Mouse (Mus musculus) thymus, adult 2 months (tissue): Measurements from ENCODE around the gene Mecr. TPM values are rescaled to one million over a fixed set of nuclear protein-coding genes. Genes with fewer than 3 reads are reported as not detected.
A peak's percentile ranks its signal among the peaks of the same experiment; 100 is the strongest.
"Not testable (repeated sequence)": the region's sequence is repeated elsewhere in the genome, so short reads cannot be mapped to it uniquely, and the experiment has no call there.

Source experiments
- DNase-seq: peaks from one replicate; pipeline ENCODE4 v3.0.0; 2021
- H3K27ac ChIP-seq: fragments of 200-500 bp; 2 replicates; pipeline ENCODE4 v1.5.1; 2012; ENCODE audit warnings: low read length, control low read depth; ENCODE audit not compliant: control insufficient read depth, insufficient read depth
- H3K27me3 ChIP-seq: fragments of 200-500 bp; 2 replicates; pipeline ENCODE4 v1.6.1; 2012; ENCODE audit warnings: mild to moderate bottlenecking, low read length, moderate library complexity, mixed read lengths; ENCODE audit not compliant: control insufficient read depth, insufficient read depth
- H3K36me3 ChIP-seq: fragments of 200-500 bp; 2 replicates; pipeline ENCODE4 v1.6.1; 2012; ENCODE audit warnings: mild to moderate bottlenecking, low read length, moderate library complexity; ENCODE audit not compliant: control insufficient read depth, insufficient read depth
- H3K4me1 ChIP-seq: fragments of 200-500 bp; replicated peaks from 2 replicates; pipeline ENCODE4 v1.6.1; 2012; ENCODE audit warnings: low read length; ENCODE audit not compliant: control insufficient read depth, insufficient read depth
- H3K4me3 ChIP-seq: fragments of 200-500 bp; 2 replicates; pipeline ENCODE4 v1.5.1; 2012; ENCODE audit warnings: mild to moderate bottlenecking, low read length, control low read depth, moderate library complexity; ENCODE audit not compliant: control insufficient read depth, insufficient read depth
- CTCF ChIP-seq: fragments of 200-500 bp; IDR thresholded peaks from 2 replicates; pipeline ENCODE4 v1.5.1; 2012; ENCODE audit warnings: mild to moderate bottlenecking, control low read depth, low read length, moderate library complexity, borderline replicate concordance; ENCODE audit not compliant: control insufficient read depth, poor library complexity, insufficient read depth; ENCODE audit errors: extremely low read depth
- POLR2A ChIP-seq: fragments of 200-500 bp; IDR thresholded peaks from 2 replicates; pipeline ENCODE4 v1.6.1; 2012; ENCODE audit warnings: mild to moderate bottlenecking, low read length, control low read depth, moderate library complexity; ENCODE audit not compliant: control insufficient read depth, poor library complexity, insufficient read depth; ENCODE audit errors: extremely low read depth
- WGBS: fragments of 180-500 bp; shearing (Covaris S2); methylation state at CpG from one replicate; pipeline ENCODE4 v1.1.7; 2018; 5-methylcytosine and 5-hydroxymethylcytosine counted together
- polyA plus RNA-seq: library from polyadenylated mRNA; depleted of rRNA; stranded (reverse); fragments of >200 nt; gene quantifications from 2 replicates; pipeline ENCODE4 v1.2.3, GENCODE M21; 2012; rRNA removed

Mecr gene
- polyA plus RNA-seq, result 26.4 and 29.9 TPM in 2 replicates

DNA sequence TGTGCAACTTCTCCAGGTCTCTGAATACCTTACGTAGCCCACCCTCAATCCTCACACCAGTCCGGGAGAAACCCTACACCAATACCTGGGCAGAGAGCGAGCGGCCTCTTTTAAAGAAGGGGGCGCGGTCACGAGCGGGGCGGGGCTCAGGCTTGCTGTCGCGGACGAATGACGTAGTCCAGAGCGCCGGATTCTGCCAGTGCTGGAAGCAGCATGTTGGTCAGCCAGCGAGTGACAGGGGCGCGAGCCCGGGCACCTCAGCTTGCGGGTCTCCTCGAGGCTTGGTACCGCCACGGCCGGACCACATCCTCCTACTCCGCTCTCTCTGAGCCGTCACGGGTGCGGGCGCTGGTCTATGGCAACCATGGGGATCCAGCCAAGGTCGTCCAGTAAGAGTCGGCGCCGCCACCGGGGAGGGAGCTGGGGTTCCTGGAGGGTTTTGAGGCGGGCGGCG is at the start of gene Mecr:
Gene Mecr, plus strand, starts transcription at position 181 of the 454 bp plus-strand sequence.
- H3K4me3 ChIP-seq, result peak within 1 kb of the TSS; percentile 92
- peak; percentile 88 for DNase-seq
- H3K36me3 ChIP-seq, result no peaks in the 10 kb centered on the region
- 0 out of 2 replicates have a peak, but pooled peaks have one; percentile 15 for TF ChIP-seq CTCF
- TF ChIP-seq POLR2A, result 0 out of 2 replicates have a peak, but pooled peaks have one; percentile 53
- H3K27ac ChIP-seq, result no peak within 1 kb of the TSS
- WGBS, result under 1% methylated on average over 37 of the region's 37 CpGs
- peaks cover 6% of the 10 kb centered on the region; the same call in 1 of the 2 replicates for H3K4me1 ChIP-seq
- no peaks in the 10 kb centered on the region for H3K27me3 ChIP-seq

DNA sequence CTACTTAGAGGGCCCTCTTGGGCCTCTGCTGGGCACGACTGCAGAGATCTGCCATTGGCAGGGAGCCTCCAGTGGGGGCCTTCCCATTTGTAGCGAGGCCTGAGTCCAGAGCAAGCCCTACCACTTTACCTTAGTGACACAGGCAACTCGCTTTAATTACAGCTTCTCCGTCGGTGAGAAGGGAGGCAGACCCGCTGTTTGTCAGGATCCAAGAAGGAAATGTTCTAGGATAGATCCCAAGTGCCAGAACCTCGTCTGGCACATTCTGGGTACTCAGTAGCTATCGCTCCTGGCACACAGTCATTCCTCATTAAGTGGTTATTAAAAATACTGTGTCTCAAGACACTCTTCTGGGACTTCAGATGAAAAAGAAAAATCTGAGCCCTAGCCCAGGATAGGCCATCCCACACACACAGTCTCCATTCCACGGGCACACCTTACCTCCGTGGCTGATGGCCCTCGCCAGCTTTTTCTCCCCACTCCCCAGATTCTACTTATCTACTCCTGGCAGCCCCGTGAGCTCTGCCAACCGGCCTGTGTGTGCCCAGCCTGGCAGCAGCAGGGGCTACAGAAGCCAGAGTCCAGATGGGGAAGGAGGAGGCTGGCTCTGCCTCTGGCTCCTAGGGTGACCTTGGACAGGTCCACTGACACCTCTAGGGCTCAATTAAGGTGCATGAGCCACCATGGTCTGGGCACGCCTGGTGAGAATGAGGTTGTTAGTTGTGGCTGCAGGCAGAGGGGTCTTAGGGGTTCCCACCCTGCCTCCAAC is 46.8 kb upstream of the Mecr start:
- H3K27ac ChIP-seq, result no peak overlapping the region
- no peak for DNase-seq
- WGBS, result 86% methylated on average over 14 of the region's 14 CpGs
- H3K36me3 ChIP-seq, result no peaks in the 10 kb centered on the region
- H3K4me1 ChIP-seq, result no peaks in the 10 kb centered on the region
- TF ChIP-seq POLR2A, result no peak
- no peak for TF ChIP-seq CTCF
- H3K27me3 ChIP-seq, result no peaks in the 10 kb centered on the region; the same call in 1 of the 2 replicates
- no peak overlapping the region for H3K4me3 ChIP-seq

DNA sequence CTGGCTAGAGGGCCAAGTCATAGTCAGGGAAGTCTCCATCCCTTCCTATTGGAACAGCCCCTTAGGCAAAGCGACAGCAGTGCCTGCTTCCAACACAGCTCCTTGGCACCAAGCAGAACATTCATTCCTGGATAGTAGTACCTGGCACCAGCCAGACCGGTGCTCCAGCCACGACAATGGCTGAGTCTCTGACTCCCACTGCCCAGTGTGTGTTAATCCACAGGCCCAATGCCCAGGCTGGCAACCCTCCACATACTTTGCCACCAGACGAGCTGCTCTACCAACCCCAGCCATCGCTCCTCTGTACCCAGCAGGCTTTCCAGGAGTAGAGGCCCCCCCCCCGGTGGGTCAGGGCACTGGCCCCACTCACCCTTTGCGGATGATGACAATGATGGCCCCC is 45.8 kb upstream of the Mecr start:
- no peaks in the 10 kb centered on the region; the same call in 1 of the 2 replicates for H3K27me3 ChIP-seq
- WGBS, result 91% methylated on average over 7 of the region's 7 CpGs

DNA sequence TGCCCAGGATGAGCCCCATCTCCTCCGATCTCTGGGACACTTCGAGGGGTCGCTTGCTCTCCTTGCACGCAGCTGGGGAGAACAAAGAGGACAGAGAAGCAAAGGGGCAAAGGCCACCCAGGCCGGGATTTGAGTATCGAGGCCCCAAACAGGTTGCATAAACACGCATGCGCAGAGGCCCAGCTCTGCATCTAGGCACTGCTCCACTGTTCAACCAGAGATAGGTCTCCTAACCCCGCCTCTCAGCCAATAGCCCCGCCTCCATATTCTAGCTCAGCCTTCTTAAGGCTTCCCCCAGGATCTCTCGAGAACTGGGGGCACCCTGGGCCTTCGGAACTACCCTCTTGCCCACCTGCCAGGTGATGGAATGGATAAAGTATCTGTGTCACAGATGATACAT is 45.4 kb upstream of the Mecr start:
- H3K27me3 ChIP-seq, result no peaks in the 10 kb centered on the region; the same call in 1 of the 2 replicates

More for the DNA sequence above, 45.8 kb upstream of the Mecr start:
- Histone ChIP-seq H3K36me3 (no peaks in the 10 kb centered on the region), H3K4me1 (no peaks in the 10 kb centered on the region), H3K27ac (no peak overlapping the region), H3K4me3 (no peak overlapping the region)
- no peak for DNase-seq
- TF ChIP-seq CTCF (no peak), POLR2A (no peak)

DNA sequence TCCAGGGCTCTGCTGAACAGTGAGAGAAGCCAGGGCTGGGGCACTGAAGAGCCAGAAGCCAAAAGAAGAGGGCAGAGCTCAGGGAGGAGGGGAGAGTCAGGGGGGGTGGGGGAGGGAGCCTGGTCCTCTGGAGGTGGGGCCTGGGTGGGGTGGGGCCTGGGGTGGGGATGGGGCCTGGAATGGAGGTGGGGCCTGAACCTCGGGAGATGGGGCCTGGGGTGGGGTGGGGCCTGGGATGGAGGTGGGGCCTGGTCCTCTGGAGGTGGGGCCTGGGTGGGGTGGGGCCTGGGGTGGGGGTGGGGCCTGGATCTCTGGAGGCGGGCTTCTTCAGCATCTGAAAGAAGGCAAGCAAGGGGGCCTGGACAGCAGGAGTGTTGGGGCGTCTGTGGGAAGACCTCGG is 44.3 kb upstream of the Mecr start:
- WGBS, result 65% methylated on average over 4 of the region's 4 CpGs
- DNase-seq, result no peak
- no peak overlapping the region for H3K4me3 ChIP-seq

More for the DNA sequence above, 45.4 kb upstream of the Mecr start:
- WGBS, result 85% methylated on average over 12 of the region's 12 CpGs
- H3K4me3 ChIP-seq, result no peak overlapping the region
- H3K27ac ChIP-seq, result no peak overlapping the region
- H3K36me3 ChIP-seq, result no peaks in the 10 kb centered on the region
- no peaks in the 10 kb centered on the region for H3K4me1 ChIP-seq
- DNase-seq, result no peak
- no peak for TF ChIP-seq CTCF
- TF ChIP-seq POLR2A, result no peak

DNA sequence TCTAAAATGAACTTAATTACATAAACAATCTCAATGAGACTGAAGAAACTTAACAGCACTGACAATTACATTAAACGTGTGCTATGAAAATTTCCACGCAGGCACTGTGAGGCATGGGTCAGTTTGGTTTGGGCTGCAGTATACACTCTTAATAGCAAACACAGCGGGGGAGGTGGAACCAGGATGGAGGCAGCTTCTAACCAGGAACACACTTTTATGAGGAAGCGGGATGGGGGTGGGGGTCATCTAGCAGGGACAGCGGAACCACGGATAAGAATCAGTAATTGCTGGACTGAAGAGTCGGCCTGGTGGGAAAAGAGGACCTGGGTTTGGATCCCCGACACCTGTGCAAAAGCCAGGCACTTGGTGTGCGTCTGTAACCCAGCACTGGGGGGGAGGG is 39.4 kb upstream of the Mecr start:
- WGBS, result 90% methylated on average over 9 of the region's 9 CpGs
- H3K4me3 ChIP-seq, result no peak overlapping the region
- DNase-seq, result no peak

More for the DNA sequence above, 44.3 kb upstream of the Mecr start:
- Histone ChIP-seq H3K27ac (no peak overlapping the region), H3K4me1 (no peaks in the 10 kb centered on the region), H3K27me3 (no peaks in the 10 kb centered on the region; the same call in 1 of the 2 replicates), H3K36me3 (no peaks in the 10 kb centered on the region)
- TF ChIP-seq CTCF, result no peak
- no peak for TF ChIP-seq POLR2A

DNA sequence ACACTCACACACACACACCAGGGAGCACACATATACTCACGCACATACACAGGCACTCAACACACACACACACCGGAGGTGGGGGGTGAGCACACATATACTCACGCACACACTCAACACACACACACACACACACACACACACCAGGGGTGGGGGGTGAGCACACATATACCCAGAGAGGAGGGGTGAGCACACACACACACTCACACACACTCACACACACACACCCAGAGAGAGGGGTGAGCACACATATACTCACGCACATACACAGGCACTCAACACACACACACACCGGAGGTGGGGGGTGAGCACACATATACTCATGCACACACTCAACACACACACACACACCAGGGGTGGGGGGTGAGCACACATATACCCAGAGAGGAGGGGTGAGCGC is 38.5 kb upstream of the Mecr start:
- H3K4me3 ChIP-seq, H3K36me3 ChIP-seq, DNase-seq, H3K27ac ChIP-seq, H3K27me3 ChIP-seq, H3K4me1 ChIP-seq: not testable (repeated sequence)
- WGBS, result 93% methylated on average over 5 of the region's 6 CpGs

More for the DNA sequence above, 39.4 kb upstream of the Mecr start:
- no peak for TF ChIP-seq POLR2A
- TF ChIP-seq CTCF, result no peak
- Histone ChIP-seq H3K27ac (no peak overlapping the region), H3K27me3 (no peaks in the 10 kb centered on the region; the same call in 1 of the 2 replicates), H3K4me1 (no peaks in the 10 kb centered on the region), H3K36me3 (no peaks in the 10 kb centered on the region)
